Mouse (Mus musculus) liver, embryonic 13.5 days (tissue): ENCODE results near the gene Arhgap45. TPM values are rescaled to one million over a fixed set of nuclear protein-coding genes. Genes with fewer than 3 reads are reported as not detected.

Source experiments
- ATAC-seq: fragments of 200-750 bp; cut with Nextera tagmentation; 2 replicates; pipeline ENCODE4 v1.8.0; 2017; ENCODE audit warnings: low read depth, mild to moderate bottlenecking, moderate number of reproducible peaks, moderate library complexity
- DNase-seq: peaks from one replicate; pipeline ENCODE4 v3.0.0; 2022
- H3K27ac ChIP-seq: fragments of 300-500 bp; sonication (generic); 2 replicates; pipeline ENCODE4 v1.5.1; 2015; ENCODE audit warnings: moderate library complexity, mild to moderate bottlenecking, inconsistent platforms
- H3K27me3 ChIP-seq: fragments of 300-500 bp; sonication (generic); 2 replicates; pipeline ENCODE4 v1.6.1; 2015; ENCODE audit warnings: mild to moderate bottlenecking, inconsistent platforms
- H3K36me3 ChIP-seq: fragments of 300-500 bp; sonication (generic); 2 replicates; pipeline ENCODE4 v1.6.1; 2015; ENCODE audit warnings: mild to moderate bottlenecking, inconsistent platforms
- H3K4me1 ChIP-seq: fragments of 300-500 bp; sonication (generic); replicated peaks from 2 replicates; pipeline ENCODE4 v1.6.1; 2015; ENCODE audit warnings: inconsistent platforms
- H3K4me2 ChIP-seq: fragments of 300-500 bp; sonication (generic); 2 replicates; pipeline ENCODE4 v1.6.1; 2015; ENCODE audit warnings: inconsistent platforms, mild to moderate bottlenecking, moderate library complexity
- H3K4me3 ChIP-seq: fragments of 300-500 bp; sonication (generic); replicated peaks from 2 replicates; pipeline ENCODE4 v1.5.1; 2015; ENCODE audit warnings: mild to moderate bottlenecking, inconsistent platforms
- H3K9ac ChIP-seq: fragments of 300-500 bp; sonication (generic); 2 replicates; pipeline ENCODE4 v1.6.1; 2015; ENCODE audit warnings: mild to moderate bottlenecking, inconsistent platforms
- H3K9me3 ChIP-seq: fragments of 300-500 bp; sonication (generic); replicated peaks from 2 replicates; pipeline ENCODE4 v1.6.1; 2016; ENCODE audit warnings: inconsistent platforms
- WGBS: fragments of 180-500 bp; shearing (Covaris S2); methylation state at CpG from one replicate; pipeline ENCODE4 v1.1.7; 2015; ENCODE audit not compliant: insufficient replicate concordance; 5-methylcytosine and 5-hydroxymethylcytosine counted together
- polyA plus RNA-seq: library from polyadenylated mRNA; unstranded; fragments of >200 nt; fragmentation: Nextera tagmentation; extraction: Ambion mirVana; gene quantifications from 2 replicates; pipeline ENCODE4 v1.2.1, GENCODE M21; 2015

Gene Arhgap45
- polyA plus RNA-seq, 1 experiment from 2014 or later: 14.3 TPM

DNA sequence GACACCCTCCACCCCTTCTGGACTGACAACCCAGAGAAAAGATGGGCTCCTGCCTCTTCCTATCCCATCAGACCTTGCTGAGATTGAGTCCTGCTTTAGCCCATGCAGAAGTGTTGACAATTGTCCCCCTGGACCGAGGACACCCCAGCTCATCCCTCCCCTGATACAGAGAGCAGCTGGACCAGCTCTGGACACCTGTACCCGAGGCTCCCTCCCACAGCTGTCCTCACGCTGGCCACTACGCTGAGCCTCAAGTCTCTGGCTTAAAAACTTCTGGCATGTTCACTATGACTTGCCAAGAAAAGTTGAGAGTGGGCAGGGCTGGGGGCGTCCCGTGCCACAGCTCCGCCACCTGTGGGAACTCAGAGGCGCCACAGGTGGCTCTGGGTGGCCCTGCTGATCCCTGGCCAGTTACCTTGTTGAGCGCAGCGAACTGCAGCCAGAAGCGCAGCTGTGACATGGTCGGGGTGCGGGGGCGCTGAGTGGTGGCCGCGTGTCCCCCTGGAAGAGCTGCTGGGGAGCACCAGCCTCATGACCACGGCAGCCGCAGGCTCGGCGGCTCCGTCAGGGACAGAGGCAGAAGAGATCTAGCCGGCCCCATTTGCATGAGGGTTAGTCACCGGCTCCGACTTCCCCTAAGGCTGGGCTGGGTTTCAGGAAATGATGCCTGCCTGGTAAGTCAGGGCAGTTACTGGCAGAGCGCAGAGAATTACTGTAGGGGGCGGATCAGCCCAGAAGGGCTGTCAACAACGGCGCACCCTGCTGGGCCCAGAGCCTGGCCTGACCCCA is 58.6 kb downstream of the Arhgap45 start:
- ATAC-seq (peak; percentile 8; the same call in 1 of the 2 replicates), DNase-seq (peak; percentile 50)
- no peaks in the 10 kb centered on the region for H3K27me3 ChIP-seq
- peak overlapping the region; percentile 59 for H3K9ac ChIP-seq
- WGBS: 20% methylated on average over 28 of the region's 28 CpGs
- H3K36me3 ChIP-seq: peaks cover 40% of the 10 kb centered on the region
- H3K4me2 ChIP-seq: peak overlapping the region; percentile 51
- no peaks in the 10 kb centered on the region for H3K9me3 ChIP-seq
- H3K4me1 ChIP-seq: peaks cover 90% of the 10 kb centered on the region
- peak overlapping the region; percentile 68 for H3K27ac ChIP-seq
- H3K4me3 ChIP-seq: peak overlapping the region; percentile 33

DNA sequence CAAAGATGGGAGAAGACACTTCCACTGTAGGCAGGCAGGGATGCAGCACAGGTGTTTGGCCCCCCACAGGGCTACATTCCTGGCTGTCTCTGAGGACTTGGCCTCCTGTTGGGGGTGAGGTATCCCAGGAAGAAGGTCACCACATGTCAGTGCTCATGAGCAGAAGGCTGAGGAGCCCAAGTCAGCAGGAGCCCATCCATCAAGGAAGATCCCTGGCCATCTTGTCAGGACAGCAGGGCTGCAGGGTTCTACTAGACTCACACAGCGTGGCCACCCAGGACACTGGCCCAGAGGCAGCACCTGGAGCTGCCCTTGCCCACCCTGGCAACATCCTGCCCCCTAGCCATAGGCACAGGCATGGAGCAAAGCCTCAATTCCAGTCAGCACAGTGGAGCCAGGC is 59.5 kb downstream of the Arhgap45 start:
- Histone ChIP-seq H3K4me3 (no peak overlapping the region), H3K36me3 (peaks cover 45% of the 10 kb centered on the region), H3K9ac (no peak overlapping the region), H3K4me1 (peaks cover 90% of the 10 kb centered on the region), H3K27ac (peak overlapping the region; percentile 68; the same call in 1 of the 2 replicates), H3K4me2 (no peak overlapping the region), H3K9me3 (no peaks in the 10 kb centered on the region), H3K27me3 (no peaks in the 10 kb centered on the region)
- 76% methylated on average over 1 of the region's 1 CpGs for WGBS
- no peak for DNase-seq
- ATAC-seq: no peak

DNA sequence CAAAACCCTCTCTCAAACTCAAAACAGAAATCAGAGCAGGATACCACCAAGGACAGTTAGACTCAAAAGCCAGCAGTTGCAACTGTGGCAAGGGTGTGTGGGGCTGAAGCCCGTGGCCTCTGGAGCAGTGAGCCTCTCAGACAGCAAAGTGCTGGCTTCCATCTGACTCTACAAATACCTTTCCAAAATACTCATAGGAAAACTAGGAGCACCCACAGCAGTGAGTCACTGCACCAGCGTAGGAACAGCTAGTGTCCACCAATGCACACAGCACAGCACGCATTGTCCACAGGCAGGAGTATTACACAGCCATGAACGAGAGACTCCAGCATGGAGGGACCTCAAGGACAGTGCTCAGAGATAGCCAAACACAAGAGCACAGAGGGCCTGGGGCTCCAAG is 59.9 kb downstream of the Arhgap45 start:
- no peak overlapping the region for H3K4me2 ChIP-seq
- peak overlapping the region; percentile 68 for H3K27ac ChIP-seq
- peaks cover 47% of the 10 kb centered on the region for H3K36me3 ChIP-seq
- WGBS: 88% methylated on average over 4 of the region's 4 CpGs
- ATAC-seq (no peak), DNase-seq (no peak)
- peaks cover 90% of the 10 kb centered on the region for H3K4me1 ChIP-seq
- no peak overlapping the region for H3K4me3 ChIP-seq
- no peak overlapping the region for H3K9ac ChIP-seq
- H3K27me3 ChIP-seq: no peaks in the 10 kb centered on the region
- H3K9me3 ChIP-seq: no peaks in the 10 kb centered on the region

DNA sequence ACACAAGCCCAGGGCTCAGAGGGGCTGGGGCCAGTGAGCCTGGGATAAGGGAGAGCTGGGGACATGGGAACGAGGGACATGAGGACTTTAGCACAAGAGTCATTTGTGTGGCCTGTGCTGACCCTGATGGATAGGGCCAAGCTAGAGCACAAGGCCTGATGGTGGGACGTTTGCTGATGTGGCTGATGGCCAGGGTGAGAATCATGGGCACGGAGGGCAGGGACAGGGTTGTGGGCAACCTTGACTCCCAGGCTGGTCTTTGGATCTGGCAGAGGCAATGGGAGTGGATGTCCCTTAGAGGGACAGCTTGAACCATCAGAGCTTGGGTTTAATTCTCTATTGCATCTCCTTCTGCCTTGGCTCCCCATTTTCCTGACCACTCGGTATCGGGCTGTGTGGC is 60.9 kb downstream of the Arhgap45 start:
- no peak overlapping the region for H3K4me2 ChIP-seq
- no peaks in the 10 kb centered on the region for H3K9me3 ChIP-seq
- no peak for DNase-seq
- H3K36me3 ChIP-seq: peaks cover 52% of the 10 kb centered on the region
- WGBS: 86% methylated on average over 5 of the region's 5 CpGs
- no peak overlapping the region for H3K4me3 ChIP-seq
- peaks cover 90% of the 10 kb centered on the region for H3K4me1 ChIP-seq
- ATAC-seq: no peak
- no peak overlapping the region for H3K9ac ChIP-seq
- 0 out of 2 replicates have a peak overlapping the region, but pooled peaks have one; percentile 6 for H3K27ac ChIP-seq
- no peaks in the 10 kb centered on the region for H3K27me3 ChIP-seq

DNA sequence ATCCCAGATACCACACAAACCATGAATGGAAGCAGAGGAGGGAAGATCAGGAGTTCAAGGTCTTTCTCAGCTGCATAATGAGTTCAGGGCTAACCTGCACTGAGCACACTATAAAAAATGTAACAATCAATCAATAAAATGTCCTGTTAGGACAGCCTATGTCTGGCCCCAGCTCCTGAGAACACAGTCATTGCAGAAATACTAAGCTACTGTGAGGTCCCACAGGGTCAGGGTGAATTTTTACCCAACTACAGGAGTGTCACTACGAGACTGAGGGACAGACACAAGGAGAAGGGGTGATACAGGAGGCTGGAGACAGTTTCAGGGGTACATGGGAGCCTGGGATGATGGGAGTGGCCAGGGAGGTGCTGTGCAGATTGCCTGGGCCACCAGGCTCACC is 61.9 kb downstream of the Arhgap45 start:
- H3K9ac ChIP-seq: no peak overlapping the region
- no peaks in the 10 kb centered on the region for H3K27me3 ChIP-seq
- DNase-seq: no peak
- H3K36me3 ChIP-seq: peaks cover 58% of the 10 kb centered on the region
- WGBS: 93% methylated on average over 1 of the region's 1 CpGs
- H3K4me1 ChIP-seq: peaks cover 90% of the 10 kb centered on the region
- no peak overlapping the region for H3K4me3 ChIP-seq
- no peaks in the 10 kb centered on the region for H3K9me3 ChIP-seq
- H3K4me2 ChIP-seq: no peak overlapping the region
- peak overlapping the region; percentile 50 for H3K27ac ChIP-seq
- no peak for ATAC-seq

DNA sequence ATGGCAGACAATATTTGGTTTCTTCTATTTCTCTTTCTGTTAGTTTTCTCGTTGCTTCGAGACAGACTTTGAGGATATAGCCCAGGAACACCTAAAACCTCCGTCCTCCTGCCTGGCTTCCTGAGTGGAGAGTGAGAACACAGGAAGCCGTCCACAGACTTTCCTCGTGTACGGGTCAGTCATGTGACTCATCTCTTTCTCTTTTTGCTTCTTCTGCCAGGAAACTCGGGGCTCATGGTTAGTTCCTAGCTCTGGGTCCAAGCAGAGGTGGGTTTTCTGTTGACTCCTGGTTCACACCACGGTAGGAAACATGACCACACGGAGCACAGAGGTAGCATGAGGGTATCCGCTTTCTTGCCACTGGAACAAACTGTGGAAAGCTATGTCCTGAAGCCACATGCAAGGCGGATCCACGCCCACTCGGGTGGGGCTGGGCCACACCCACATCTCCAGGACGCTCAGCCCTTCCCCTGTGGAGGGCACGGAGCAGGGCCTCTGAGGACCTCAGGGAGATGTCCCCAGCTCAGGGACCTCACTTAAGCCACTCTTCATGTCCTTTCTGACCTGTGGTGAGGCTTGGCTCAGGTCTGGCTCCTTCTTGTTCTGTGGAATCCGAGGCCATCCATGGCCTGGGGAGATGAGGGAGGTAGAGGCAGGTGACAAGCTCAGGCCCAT is 64.1 kb downstream of the Arhgap45 start:
- H3K4me2 ChIP-seq: peak overlapping the region; percentile 66
- H3K4me1 ChIP-seq: peaks cover 75% of the 10 kb centered on the region
- H3K9ac ChIP-seq: peak overlapping the region; percentile 66
- peak overlapping the region; percentile 36 for H3K4me3 ChIP-seq
- peaks cover 80% of the 10 kb centered on the region for H3K36me3 ChIP-seq
- peak overlapping the region; percentile 94 for H3K27ac ChIP-seq
- peak; percentile 75 for DNase-seq
- no peaks in the 10 kb centered on the region for H3K9me3 ChIP-seq
- no peaks in the 10 kb centered on the region for H3K27me3 ChIP-seq
- 48% methylated on average over 16 of the region's 16 CpGs for WGBS
- peak; percentile 89 for ATAC-seq

Other genes starting within 250 kb of the Arhgap45 start
- gene Rnf126, start 249.7 kb upstream of the Arhgap45 start, polyA plus RNA-seq: 43.7 and 48.5 TPM in 2 replicates
- gene Fstl3, start 239.4 kb upstream of the Arhgap45 start, polyA plus RNA-seq: 0.58 and 0.68 TPM in 2 replicates
- 2.6 and 3.2 TPM in 2 replicates for gene Prss57, start 225.7 kb upstream of the Arhgap45 start, polyA plus RNA-seq
- gene Palm, start 223.1 kb upstream of the Arhgap45 start, polyA plus RNA-seq: 7.1 and 7.4 TPM in 2 replicates
- 0.25 and 0.75 TPM in 2 replicates for gene Misp, start 195.7 kb upstream of the Arhgap45 start, polyA plus RNA-seq
- gene Ptbp1, start 162.2 kb upstream of the Arhgap45 start, polyA plus RNA-seq: 136 and 175 TPM in 2 replicates
- gene Prtn3, start 142.2 kb upstream of the Arhgap45 start, polyA plus RNA-seq: 54.8 and 64.6 TPM in 2 replicates
- gene Plppr3, start 142.0 kb upstream of the Arhgap45 start, polyA plus RNA-seq: 5.7 and 5.8 TPM in 2 replicates
- gene Elane, start 130.4 kb upstream of the Arhgap45 start, polyA plus RNA-seq: 47.1 and 59.3 TPM in 2 replicates
- not detected in 2 replicates for gene Cfd, start 125.8 kb upstream of the Arhgap45 start, polyA plus RNA-seq
- 16.9 and 19.0 TPM in 2 replicates for gene Med16, start 107.7 kb upstream of the Arhgap45 start, polyA plus RNA-seq
- gene Gm26602, start 105.8 kb upstream of the Arhgap45 start, polyA plus RNA-seq: 11.3 TPM in 1 of 2 replicates, not detected in the other
- gene Kiss1r, start 99.7 kb upstream of the Arhgap45 start, polyA plus RNA-seq: 0.19 and 0.28 TPM in 2 replicates
- 63.0 and 63.8 TPM in 2 replicates for gene R3hdm4, start 95.4 kb upstream of the Arhgap45 start, polyA plus RNA-seq
- 5.4 and 5.7 TPM in 2 replicates for gene Arid3a, start 89.6 kb upstream of the Arhgap45 start, polyA plus RNA-seq
- gene Wdr18, start 56.5 kb upstream of the Arhgap45 start, polyA plus RNA-seq: 78.2 and 83.0 TPM in 2 replicates
- 0.07 and 0.10 TPM in 2 replicates for gene Grin3b, start 45.9 kb upstream of the Arhgap45 start, polyA plus RNA-seq
- gene Tmem259, start 32.3 kb upstream of the Arhgap45 start, polyA plus RNA-seq: 8.2 TPM in 2 replicates
- gene Cnn2, start 28.1 kb upstream of the Arhgap45 start, polyA plus RNA-seq: 45.8 and 49.6 TPM in 2 replicates
- gene Abca7, start 20.2 kb upstream of the Arhgap45 start, polyA plus RNA-seq: 6.3 and 7.4 TPM in 2 replicates
- gene Polr2e, start 23.1 kb downstream of the Arhgap45 start, polyA plus RNA-seq: 120 and 122 TPM in 2 replicates
- 677 TPM in 2 replicates for gene Gpx4, start 30.5 kb downstream of the Arhgap45 start, polyA plus RNA-seq
- 9.2 and 9.9 TPM in 2 replicates for gene Sbno2, start 88.9 kb downstream of the Arhgap45 start, polyA plus RNA-seq
- gene Stk11, start 99.2 kb downstream of the Arhgap45 start, polyA plus RNA-seq: 16.2 and 18.3 TPM in 2 replicates
- gene Atp5d, start 122.0 kb downstream of the Arhgap45 start, polyA plus RNA-seq: 358 and 362 TPM in 2 replicates
- 0.54 and 0.69 TPM in 2 replicates for gene Cbarp, start 124.2 kb downstream of the Arhgap45 start, polyA plus RNA-seq
- gene Midn, start 131.6 kb downstream of the Arhgap45 start, polyA plus RNA-seq: 3.0 and 3.3 TPM in 2 replicates
- gene Cirbp, start 149.3 kb downstream of the Arhgap45 start, polyA plus RNA-seq: 19.5 and 21.9 TPM in 2 replicates
- gene 1600002K03Rik, start 156.3 kb downstream of the Arhgap45 start, polyA plus RNA-seq: 14.8 and 15.1 TPM in 2 replicates
- gene Efna2, start 162.8 kb downstream of the Arhgap45 start, polyA plus RNA-seq: 0.98 and 1.1 TPM in 2 replicates
- 26.1 and 26.5 TPM in 2 replicates for gene Mum1, start 209.8 kb downstream of the Arhgap45 start, polyA plus RNA-seq
- gene Ndufs7, start 232.5 kb downstream of the Arhgap45 start, polyA plus RNA-seq: 241 and 294 TPM in 2 replicates
- gene Gamt, start 244.4 kb downstream of the Arhgap45 start, polyA plus RNA-seq: 53.5 and 57.2 TPM in 2 replicates
- gene Dazap1, start 244.8 kb downstream of the Arhgap45 start, polyA plus RNA-seq: 33.5 and 34.7 TPM in 2 replicates